Mouse (Mus musculus) ES-E14 (cell line): Measurements from ENCODE around the gene Akt1. TPM values are rescaled to one million over a fixed set of nuclear protein-coding genes. Genes with fewer than 3 reads are reported as not detected.

Experiments used
- DNase-seq: peaks from one replicate; pipeline ENCODE4 v3.0.0-alpha.2; 2013; ENCODE audit warnings: low read depth, low spot score
- H3K27ac ChIP-seq: 2 replicates; pipeline ENCODE4 v1.5.1; 2012; ENCODE audit warnings: low read depth, mild to moderate bottlenecking, low read length, moderate library complexity, mixed read lengths; ENCODE audit not compliant: poor library complexity, insufficient read depth, severe bottlenecking
- H3K36me3 ChIP-seq: 2 replicates; pipeline ENCODE4 v1.6.1; 2012; ENCODE audit warnings: mild to moderate bottlenecking, low read length, moderate library complexity, mixed read lengths; ENCODE audit not compliant: control insufficient read depth, poor library complexity, insufficient read depth, severe bottlenecking
- H3K4me1 ChIP-seq, 2 experiments: fragments of 150-350 bp in 1 of 2; sonication (generic) in 1 of 2; 2 replicates each; pipeline ENCODE4 v1.6.1; 2012; ENCODE audit warnings: low read length in 2 of 2, mild to moderate bottlenecking in 1 of 2, mixed read lengths in 1 of 2; ENCODE audit not compliant: control insufficient read depth in 2 of 2, insufficient read depth in 2 of 2, poor library complexity in 1 of 2
- H3K4me3 ChIP-seq, 2 experiments: fragments of 150-350 bp in 1 of 2; sonication (generic) in 1 of 2; 2 replicates each; pipeline ENCODE4 v1.5.1; 2012; ENCODE audit warnings: low read length in 2 of 2, low read depth in 1 of 2, mild to moderate bottlenecking in 1 of 2, mixed read lengths in 1 of 2; ENCODE audit not compliant: insufficient read depth in 1 of 2, poor library complexity in 1 of 2, severe bottlenecking in 1 of 2
- H3K9ac ChIP-seq: 2 replicates; pipeline ENCODE4 v1.6.1; 2012; ENCODE audit warnings: low read depth, mild to moderate bottlenecking, low read length, mixed read lengths; ENCODE audit not compliant: poor library complexity, insufficient read depth, severe bottlenecking
- H3K9me3 ChIP-seq: fragments of 150-350 bp; sonication (generic); 2 replicates; pipeline ENCODE4 v1.6.1; 2012; ENCODE audit warnings: low read depth, mild to moderate bottlenecking, low read length; ENCODE audit not compliant: control insufficient read depth, insufficient read depth
- CHD2 ChIP-seq: IDR thresholded peaks from 2 replicates; pipeline ENCODE4 v1.6.1; 2014; ENCODE audit warnings: mild to moderate bottlenecking, low read depth, low read length, inconsistent platforms
- HCFC1 ChIP-seq: IDR thresholded peaks from 2 replicates; pipeline ENCODE4 v1.6.1; 2012; ENCODE audit warnings: low read length, inconsistent platforms, borderline replicate concordance; ENCODE audit not compliant: insufficient read depth
- MAFK ChIP-seq: IDR thresholded peaks from 2 replicates; pipeline ENCODE4 v1.6.1; 2014; ENCODE audit warnings: mild to moderate bottlenecking, low read depth, low read length, inconsistent platforms; ENCODE audit not compliant: insufficient read depth
- ZC3H11A ChIP-seq: IDR thresholded peaks from 2 replicates; pipeline ENCODE4 v1.6.1; 2012; ENCODE audit warnings: low read depth, mild to moderate bottlenecking, inconsistent platforms, low read length, borderline replicate concordance
- ZNF384 ChIP-seq: IDR thresholded peaks from 2 replicates; pipeline ENCODE4 v1.6.1; 2012; ENCODE audit warnings: low read depth, low read length, inconsistent platforms
- in situ Hi-C, 2 experiments: fragments of 600-800 bp; cut with MboI; formaldehyde crosslinking; loops; one replicate each; pipeline ENCODE4 v1.15.1; 2025; ENCODE audit warnings: low sequenced_read_pairs in 2 of 2, inconsistent platforms in 1 of 2; ENCODE audit not compliant: unreplicated experiment in 2 of 2
- total RNA-seq: library from RNA; depleted of rRNA; stranded (reverse); fragments of 300-350 nt; gene quantifications from 2 replicates; pipeline ENCODE4 v1.2.3, GENCODE M21; 2012

Gene Akt1
- total RNA-seq, 1 experiment: 58.9 TPM

GRCm38 (mm10) chr12:112664656-112665055 lies 10.0 kb downstream of the Akt1 start:
- peaks cover 14% of the 10 kb centered on the region; the same call in 1 of the 2 replicates for H3K36me3 ChIP-seq
- no peaks in the 10 kb centered on the region for H3K4me1 ChIP-seq
- in situ Hi-C loops: no loop called here
- no peak overlapping the region for H3K27ac ChIP-seq
- no peak for DNase-seq
- no peaks in the 10 kb centered on the region for H3K9me3 ChIP-seq
- no peak overlapping the region for H3K4me3 ChIP-seq
- no peak overlapping the region for H3K9ac ChIP-seq
- TF ChIP-seq MAFK (no peak), HCFC1 (no peak), ZC3H11A (no peak), ZNF384 (no peak)

- TF ChIP-seq ZC3H11A: no peak
- no peaks in the 10 kb centered on the region for H3K4me1 ChIP-seq
- in situ Hi-C loops: no loop called here
- no peak overlapping the region for H3K9ac ChIP-seq
- H3K36me3 ChIP-seq: peaks cover 14% of the 10 kb centered on the region; the same call in 1 of the 2 replicates
- DNase-seq: no peak
- no peaks in the 10 kb centered on the region for H3K9me3 ChIP-seq
- no peak overlapping the region for H3K4me3 ChIP-seq
- H3K27ac ChIP-seq: no peak overlapping the region
These were observed 10.6 kb downstream of the Akt1 start for GRCm38 (mm10) chr12:112664124-112664523.

GRCm38 (mm10) chr12:112663716-112664115 lies 11.0 kb downstream of the Akt1 start:
- TF ChIP-seq HCFC1: no peak
- no peak for TF ChIP-seq MAFK
- TF ChIP-seq ZC3H11A: no peak
- no peak for TF ChIP-seq ZNF384
- no peak for TF ChIP-seq CHD2
- H3K4me3 ChIP-seq: no peak overlapping the region
- in situ Hi-C loops: no loop called here
- no peaks in the 10 kb centered on the region for H3K9me3 ChIP-seq
- H3K36me3 ChIP-seq: peaks cover 13% of the 10 kb centered on the region
- H3K9ac ChIP-seq: no peak overlapping the region
- no peak for DNase-seq
- no peak overlapping the region for H3K27ac ChIP-seq
- no peaks in the 10 kb centered on the region for H3K4me1 ChIP-seq

- Histone ChIP-seq H3K36me3 (peaks cover 13% of the 10 kb centered on the region), H3K4me3 (no peak overlapping the region), H3K9me3 (no peaks in the 10 kb centered on the region), H3K27ac (no peak overlapping the region), H3K4me1 (no peaks in the 10 kb centered on the region), H3K9ac (no peak overlapping the region)
- TF ChIP-seq ZC3H11A (no peak), MAFK (no peak), HCFC1 (no peak), CHD2 (no peak), ZNF384 (no peak)
- no peak for DNase-seq
- in situ Hi-C loops: no loop called here
These were observed 11.4 kb downstream of the Akt1 start for GRCm38 (mm10) chr12:112663303-112663702.

GRCm38 (mm10) chr12:112661851-112662250 lies 12.8 kb downstream of the Akt1 start:
- no peak overlapping the region for H3K4me3 ChIP-seq

More at GRCm38 (mm10) chr12:112661851-112662250, 12.8 kb downstream of the Akt1 start:
- no peak overlapping the region for H3K9ac ChIP-seq
- DNase-seq: no peak
- in situ Hi-C loops: no loop called here
- peaks cover 18% of the 10 kb centered on the region for H3K36me3 ChIP-seq
- no peaks in the 10 kb centered on the region for H3K4me1 ChIP-seq
- no peak for TF ChIP-seq CHD2
- no peak for TF ChIP-seq ZNF384
- TF ChIP-seq HCFC1: no peak
- TF ChIP-seq MAFK: no peak
- no peak for TF ChIP-seq ZC3H11A
- no peaks in the 10 kb centered on the region for H3K9me3 ChIP-seq
- no peak overlapping the region; the same call in 1 of the 2 replicates for H3K27ac ChIP-seq
